Mouse (Mus musculus) activated CD4-positive, CD25-positive, alpha-beta regulatory T cell, adult 9 weeks (primary cell): ENCODE data around the gene Arhgap28. TPM values are rescaled to one million over a fixed set of nuclear protein-coding genes. Genes with fewer than 3 reads are reported as not detected.

Source experiments
- polyA plus RNA-seq: library from polyadenylated mRNA; unstranded; fragments of 100-300 nt; shearing (Covaris generic); gene quantifications from one replicate; pipeline ENCODE4 v1.2.1, GENCODE M21; 2017

Arhgap28 gene
- not detected for polyA plus RNA-seq

GRCm38 (mm10) chr17:68003741-68004560, at the start of gene Arhgap28:
Gene Arhgap28, minus strand, starts transcription at chr17:68004120.

